Mouse (Mus musculus) gastrocnemius, postnatal 10 days (tissue): ENCODE measurements around the gene Coro6. TPM values are rescaled to one million over a fixed set of nuclear protein-coding genes. Genes with fewer than 3 reads are reported as not detected.

Experiments used
- DNase-seq: peaks from one replicate; pipeline ENCODE4 v3.0.0; 2021; ENCODE audit warnings: mixed read lengths
- total RNA-seq, 2 experiments: library from RNA; stranded (reverse); gene quantifications; 2 replicates each; pipeline ENCODE4 v1.2.3; 2021

The Coro6 gene
- total RNA-seq, 2 experiments from 2014 or later: 61.7 to 67.7 TPM

GRCm38 (mm10) chr11:77512891-77513810, 50.9 kb downstream of the Coro6 start:
- DNase-seq: peak; percentile 89

- DNase-seq: no peak
Measured at GRCm38 (mm10) chr11:77513811-77514170, 51.6 kb downstream of the Coro6 start.

- DNase-seq: no peak
Measured at GRCm38 (mm10) chr11:77514281-77514831, 52.1 kb downstream of the Coro6 start.

- peak; percentile 74 for DNase-seq
Measured at GRCm38 (mm10) chr11:77514832-77515636, 52.8 kb downstream of the Coro6 start, which contains the start of gene Abhd15. Gene Abhd15, plus strand, starts transcription at chr11:77515121.

GRCm38 (mm10) chr11:77515637-77516552, 53.7 kb downstream of the Coro6 start, which contains the start of gene Trp53i13:
Gene Trp53i13, minus strand, starts transcription at chr11:77515980.
- DNase-seq: peak; percentile 30

GRCm38 (mm10) chr11:77516553-77517425, 54.6 kb downstream of the Coro6 start:
- DNase-seq: no peak

- DNase-seq: no peak
Measured at GRCm38 (mm10) chr11:77518051-77518798, 56.0 kb downstream of the Coro6 start.

GRCm38 (mm10) chr11:77519043-77519442, 56.8 kb downstream of the Coro6 start, which contains the start of gene Gm10392:
Gene Gm10392, minus strand, starts transcription at chr11:77519198.
- DNase-seq: no peak

Other genes starting within 250 kb of the Coro6 start
- 10 to 100 TPM; 37.3 to 37.6 TPM for gene Ssh2, start 246.1 kb upstream of the Coro6 start, total RNA-seq
- gene Ankrd13b, start 27.3 kb downstream of the Coro6 start, total RNA-seq: 1 to 10 TPM; 7.2 to 9.3 TPM
- 10 to 100 TPM; 31.5 to 39.9 TPM for gene Git1, start 31.2 kb downstream of the Coro6 start, total RNA-seq
- under 1 TPM; 0.70 to 0.81 TPM for gene Abhd15, start 52.7 kb downstream of the Coro6 start, total RNA-seq
- gene Trp53i13, start 53.6 kb downstream of the Coro6 start, total RNA-seq: 10 to 100 TPM in 1 of 2 experiments, 1 to 10 TPM in 1; 7.7 to 10.0 TPM
- gene Gm10392, start 56.8 kb downstream of the Coro6 start, total RNA-seq: not detected
- 10 to 100 TPM; 39.7 to 43.7 TPM for gene Taok1, start 145.4 kb downstream of the Coro6 start, total RNA-seq
- gene Nufip2, start 223.7 kb downstream of the Coro6 start, total RNA-seq: 10 to 100 TPM; 43.0 to 57.7 TPM